Mouse (Mus musculus): ENCODE data around the gene Rps28. TPM values are rescaled to one million over a fixed set of nuclear protein-coding genes. Genes with fewer than 3 reads are reported as not detected.

Gene Rps28
- 3,373 to 3,666 TPM (median 3,453 TPM) in 4 replicates for total RNA-seq (2023; ENCODE audit: inconsistent age)

DNA sequence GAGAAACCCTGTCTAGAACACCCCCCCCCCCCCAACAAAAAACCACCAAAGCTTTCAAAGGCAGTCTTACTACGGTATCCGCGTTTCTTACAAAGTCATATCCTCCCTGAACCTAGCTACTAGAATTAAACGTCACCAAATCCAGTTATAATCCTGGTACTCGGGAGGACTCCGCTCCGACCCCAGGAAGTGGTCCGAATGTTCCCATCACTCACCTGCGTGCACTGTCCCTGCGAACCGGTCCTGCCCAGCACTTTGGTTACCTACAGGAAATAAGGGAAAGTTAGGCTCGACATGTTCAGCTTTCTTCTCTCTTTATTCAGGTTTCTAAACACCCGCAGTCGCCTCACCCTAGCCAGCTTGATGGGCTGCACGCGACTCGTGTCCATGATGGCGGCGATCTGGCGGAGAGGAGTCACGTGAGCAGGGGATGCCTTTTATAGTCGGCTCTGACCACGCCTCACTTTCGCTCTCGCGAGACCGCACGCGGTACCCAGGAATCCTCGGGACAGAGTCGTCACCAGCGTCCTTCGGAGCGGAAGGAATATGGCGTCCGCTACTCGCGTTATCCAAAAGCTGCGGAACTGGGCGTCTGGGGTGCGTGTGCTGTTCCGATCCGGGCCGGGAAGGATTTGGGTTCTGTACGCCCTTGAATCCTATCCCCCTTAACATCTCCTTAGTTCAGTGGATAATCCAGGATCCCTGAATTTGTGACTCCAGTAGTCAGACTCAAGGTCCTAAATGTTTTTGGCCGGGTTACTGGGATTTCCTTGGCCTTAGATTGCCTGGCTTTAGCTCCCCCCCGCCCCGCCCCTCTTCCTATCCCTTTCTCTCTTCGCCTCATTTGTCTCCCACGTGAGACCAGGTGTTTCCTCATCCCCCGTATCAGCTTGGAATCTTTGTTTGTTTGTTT lies at the start of gene Rps28, which contains the start of gene Ndufa7:
Rps28 (minus strand) TSS at position 479 of the 913 bp plus-strand sequence.
Ndufa7 (plus strand) TSS at position 489 of the 913 bp plus-strand sequence.

DNA sequence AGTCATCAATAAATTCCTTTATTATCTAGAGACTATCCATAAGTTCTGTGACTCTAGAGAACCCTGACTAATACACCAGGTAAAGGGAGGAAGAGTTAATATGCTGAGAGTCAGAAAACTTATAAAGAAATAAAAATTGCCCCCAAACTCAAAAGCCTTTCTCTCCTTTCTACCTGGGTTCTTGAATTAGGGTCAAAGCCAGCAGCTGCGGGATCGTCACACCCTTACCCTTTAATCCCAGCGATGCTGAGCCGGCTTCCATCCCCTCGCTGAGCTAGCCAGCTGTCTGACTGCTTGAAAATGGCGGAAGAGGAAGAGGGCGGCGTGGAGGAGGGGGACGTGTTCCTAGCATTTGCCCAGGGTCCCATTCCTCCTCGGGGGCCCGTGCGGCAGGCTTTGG lies 49.2 kb upstream of the Rps28 start, which contains the start of gene Gm7029:
Gm7029 (plus strand) TSS at position 301 of the 400 bp plus-strand sequence.

GRCm38 (mm10) chr17:33842966-33843795 lies 18.8 kb upstream of the Rps28 start, which contains the start of gene Cd320:
Cd320 (plus strand) TSS chr17:33843091.

GRCm38 (mm10) chr17:33810334-33811141 lies 13.8 kb downstream of the Rps28 start, which contains the start of gene Kank3:
Kank3 (plus strand) TSS chr17:33810519.

GRCm38 (mm10) chr17:33781124-33781977 lies 43.0 kb downstream of the Rps28 start, which contains the start of gene Angptl4:
Angptl4 (minus strand) TSS chr17:33781830.

Other genes with a start within 250 kb of the Rps28 start
- gene Zfp414, start 195.5 kb downstream of the Rps28 start, total RNA-seq (2023; ENCODE audit: inconsistent age) = 38.0 to 41.7 TPM (median 39.7 TPM) in 4 replicates
- gene Pram1, start 186.5 kb downstream of the Rps28 start, total RNA-seq (2023; ENCODE audit: inconsistent age) = 0.48 to 2.5 TPM (median 1.3 TPM) in 4 replicates
- gene Hnrnpm, start 137.7 kb downstream of the Rps28 start, total RNA-seq (2023; ENCODE audit: inconsistent age) = 356 to 376 TPM (median 371 TPM) in 4 replicates
- 45.6 to 49.2 TPM (median 46.3 TPM) in 4 replicates for gene March2, start 105.9 kb downstream of the Rps28 start, total RNA-seq (2023; ENCODE audit: inconsistent age)
- 205 to 231 TPM (median 213 TPM) in 4 replicates for gene Rab11b, start 64.0 kb downstream of the Rps28 start, total RNA-seq (2023; ENCODE audit: inconsistent age)
- gene Angptl4, start 42.7 kb downstream of the Rps28 start, total RNA-seq (2023; ENCODE audit: inconsistent age) = 0.24 to 1.2 TPM (median 0.64 TPM) in 4 replicates
- gene Kank3, start 14.0 kb downstream of the Rps28 start, total RNA-seq (2023; ENCODE audit: inconsistent age) = 1.9 to 3.7 TPM (median 2.4 TPM) in 4 replicates
- gene Ndufa7, start within 50 bp of the Rps28 start, total RNA-seq (2023; ENCODE audit: inconsistent age) = 144 to 160 TPM (median 152 TPM) in 4 replicates
- gene Cd320, start 18.5 kb upstream of the Rps28 start, total RNA-seq (2023; ENCODE audit: inconsistent age) = 6.1 to 11.2 TPM (median 7.1 TPM) in 4 replicates
- not detected in 4 replicates for gene Gm7029, start 49.3 kb upstream of the Rps28 start, total RNA-seq (2023; ENCODE audit: inconsistent age)
- 3.7 to 6.1 TPM (median 5.8 TPM) in 4 replicates for gene Kifc1, start 66.1 kb upstream of the Rps28 start, total RNA-seq (2023; ENCODE audit: inconsistent age)
- 0.90 to 0.93 TPM in 2 of 4 replicates, not detected in the others for gene Platr17, start 80.6 kb upstream of the Rps28 start, total RNA-seq (2023; ENCODE audit: inconsistent age)
- gene Daxx, start 84.9 kb upstream of the Rps28 start, total RNA-seq (2023; ENCODE audit: inconsistent age) = 43.5 to 64.5 TPM (median 57.8 TPM) in 4 replicates
- gene Tapbp, start 91.3 kb upstream of the Rps28 start, total RNA-seq (2023; ENCODE audit: inconsistent age) = 459 to 514 TPM (median 471 TPM) in 4 replicates
- 34.8 to 43.8 TPM (median 42.1 TPM) in 4 replicates for gene Zbtb22, start 91.3 kb upstream of the Rps28 start, total RNA-seq (2023; ENCODE audit: inconsistent age)
- 181 to 200 TPM (median 191 TPM) in 4 replicates for gene Rgl2, start 105.0 kb upstream of the Rps28 start, total RNA-seq (2023; ENCODE audit: inconsistent age)
- 48.8 to 71.2 TPM (median 65.7 TPM) in 4 replicates for gene Pfdn6, start 115.8 kb upstream of the Rps28 start, total RNA-seq (2023; ENCODE audit: inconsistent age)
- gene Wdr46, start 116.1 kb upstream of the Rps28 start, total RNA-seq (2023; ENCODE audit: inconsistent age) = 37.2 to 41.1 TPM (median 38.8 TPM) in 4 replicates
- 4.6 to 6.3 TPM (median 6.0 TPM) in 4 replicates for gene B3galt4, start 126.9 kb upstream of the Rps28 start, total RNA-seq (2023; ENCODE audit: inconsistent age)
- 84.3 to 90.2 TPM (median 84.9 TPM) in 4 replicates for gene Vps52, start 131.2 kb upstream of the Rps28 start, total RNA-seq (2023; ENCODE audit: inconsistent age)
- gene Rps18, start 131.4 kb upstream of the Rps28 start, total RNA-seq (2023; ENCODE audit: inconsistent age) = 1,477 to 1,581 TPM (median 1,522 TPM) in 4 replicates
- 2,828 to 3,180 TPM (median 3,118 TPM) in 4 replicates for gene H2-K1, start 175.8 kb upstream of the Rps28 start, total RNA-seq (2023; ENCODE audit: inconsistent age)
- gene Ring1, start 200.1 kb upstream of the Rps28 start, total RNA-seq (2023; ENCODE audit: inconsistent age) = 37.0 to 44.6 TPM (median 37.7 TPM) in 4 replicates
- gene H2-Ke6, start 203.5 kb upstream of the Rps28 start, total RNA-seq (2023; ENCODE audit: inconsistent age) = 116 to 159 TPM (median 139 TPM) in 4 replicates
- gene Slc39a7, start 207.1 kb upstream of the Rps28 start, total RNA-seq (2023; ENCODE audit: inconsistent age) = 76.7 to 88.4 TPM (median 86.4 TPM) in 4 replicates
- gene Rxrb, start 207.2 kb upstream of the Rps28 start, total RNA-seq (2023; ENCODE audit: inconsistent age) = 108 to 117 TPM (median 111 TPM) in 4 replicates
- gene Col11a2, start 214.9 kb upstream of the Rps28 start, total RNA-seq (2023; ENCODE audit: inconsistent age) = 5.6 to 8.4 TPM (median 6.7 TPM) in 4 replicates

All from B cell, adult (primary cell).